Mouse (Mus musculus): ENCODE results near the gene Pon1. TPM values are rescaled to one million over a fixed set of nuclear protein-coding genes. Genes with fewer than 3 reads are reported as not detected.

Pon1 gene
- polyA plus RNA-seq, 2 experiments, result not detected

DNA sequence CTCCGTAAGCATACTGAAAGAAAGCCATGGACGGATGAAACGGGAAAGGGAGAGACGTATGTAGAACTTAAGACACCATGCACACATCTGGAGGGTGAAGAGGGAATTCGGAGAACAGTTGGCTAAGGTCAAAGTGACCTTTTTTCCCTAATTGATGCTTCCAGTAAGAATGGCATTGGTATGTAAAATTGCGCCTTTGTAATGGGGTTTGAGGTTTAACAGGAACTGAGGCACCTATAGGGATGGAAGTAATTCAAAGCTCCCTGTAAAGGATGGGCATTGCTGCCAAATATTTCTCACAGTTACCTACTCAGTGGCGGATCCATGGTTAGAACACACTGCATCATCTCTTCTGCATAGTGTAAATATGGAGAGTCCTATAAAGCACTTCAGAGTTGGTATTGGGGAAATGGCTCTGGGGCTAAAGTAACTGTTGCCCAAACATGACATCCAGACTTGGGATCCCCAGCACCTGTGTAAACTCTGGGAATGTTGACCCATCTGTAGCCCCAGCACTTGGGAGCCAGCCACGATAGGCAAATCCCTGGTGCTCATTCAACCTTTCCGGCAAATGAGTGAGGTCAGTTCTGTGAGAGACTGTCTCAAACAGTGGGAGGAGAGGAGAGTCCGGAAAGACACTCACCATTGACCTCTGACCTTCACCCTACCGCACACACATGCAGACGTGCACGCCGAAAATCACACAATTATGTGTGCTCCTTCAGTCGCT, 74.4 kb downstream of the Pon1 start:
- H3K27ac ChIP-seq (replicated peaks; ENCODE audit: low read depth, low read length), result no peak overlapping the region
- no peak overlapping the region for H3K4me2 ChIP-seq (replicated peaks; ENCODE audit: low read depth, low read length, severe bottlenecking)
- WGBS, result 88% methylated on average over 15 of the region's 15 CpGs
- no peaks in the 10 kb centered on the region for H3K9me3 ChIP-seq (ENCODE audit: control insufficient read depth, low read length)
- ATAC-seq (ENCODE audit: low FRiP score, low read depth) (no peak), DNase-seq (ENCODE audit: low spot score) (no peak)
- H3K36me3 ChIP-seq (ENCODE audit: control insufficient read depth, insufficient read depth, low read length), result peaks cover 15% of the 10 kb centered on the region
- H3K27me3 ChIP-seq (ENCODE audit: control insufficient read depth, insufficient read depth, low read length), result no peaks in the 10 kb centered on the region
- no peak overlapping the region for H3K4me3 ChIP-seq (replicated peaks; ENCODE audit: low read length)
- no peak for TF ChIP-seq POLR2A (IDR thresholded peaks at IDR 0.05; ENCODE audit: borderline replicate concordance, extremely low read depth, insufficient read depth, insufficient read length)
- no peaks in the 10 kb centered on the region for H3K4me1 ChIP-seq (ENCODE audit: control insufficient read depth, insufficient read depth, low read length)
- no peak overlapping the region for H3K9ac ChIP-seq (ENCODE audit: low read depth, low read length, severe bottlenecking)

Other genes starting within 250 kb of the Pon1 start
- gene Pon3, start 62.3 kb upstream of the Pon1 start, polyA plus RNA-seq (2012; rRNA removed), result 6.8 and 7.2 TPM in 2 replicates
- 7.3 and 7.4 TPM in 2 replicates for gene Pon3, start 62.3 kb upstream of the Pon1 start, polyA plus RNA-seq (2014; fragmentation: Nextera tagmentation; extraction: Ambion mirVana)
- gene Pon2, start 104.5 kb upstream of the Pon1 start, polyA plus RNA-seq (2012; rRNA removed), result 20.5 and 21.1 TPM in 2 replicates
- gene Pon2, start 104.5 kb upstream of the Pon1 start, polyA plus RNA-seq (2014; fragmentation: Nextera tagmentation; extraction: Ambion mirVana), result 27.0 and 28.4 TPM in 2 replicates
- 43.9 and 49.5 TPM in 2 replicates for gene Asb4, start 189.4 kb upstream of the Pon1 start, polyA plus RNA-seq (2012; rRNA removed)
- 29.4 and 31.4 TPM in 2 replicates for gene Asb4, start 189.4 kb upstream of the Pon1 start, polyA plus RNA-seq (2014; fragmentation: Nextera tagmentation; extraction: Ambion mirVana)